Comparison of ENCODE assay signal across 20 mouse cellular contexts in genomic region chr16:33200589-33200988, GRCm38 (mm10).
"Had no signal": no experiment of that assay in that cellular context is flagged by ENCODE, and none has a peak within 500 bp of the region (broad histone marks: within the 10 kb centered on the region; RNA-seq: fewer than 3 reads in every experiment).

No protein-coding gene starts in this region.

- H3K4me1 ChIP-seq: liver, embryonic 15.5 days; lung, embryonic 15.5 days; midbrain, embryonic 10.5 days; midbrain, embryonic 12.5 days; neural tube, embryonic 12.5 days; stomach, embryonic 15.5 days had no signal

- DNase-seq: liver, postnatal 0 days; lung, adult 2 months; lung, postnatal 14 days; lung, postnatal 4 days; midbrain, embryonic 14.5 days; retina, postnatal 1 day; right cerebral cortex, postnatal 14 days; thymus, adult 2 months; thymus, postnatal 25 days; thymus, postnatal 4 days had no signal

- ATAC-seq: liver, postnatal 0 days; lung, postnatal 0 days; midbrain, embryonic 16.5 days had no signal

- H3K4me3 ChIP-seq: liver, embryonic 15.5 days; lung, embryonic 15.5 days; midbrain, embryonic 10.5 days; midbrain, embryonic 12.5 days; myocyte; neural tube, embryonic 12.5 days; stomach, embryonic 15.5 days had no signal

- H3K9me3 ChIP-seq: liver, embryonic 15.5 days; lung, embryonic 15.5 days; midbrain, embryonic 10.5 days; midbrain, embryonic 12.5 days; neural tube, embryonic 12.5 days; stomach, embryonic 15.5 days had no signal

- H3K27me3 ChIP-seq: liver, embryonic 15.5 days; lung, embryonic 15.5 days; midbrain, embryonic 12.5 days; neural tube, embryonic 12.5 days; stomach, embryonic 15.5 days had no signal

- H3K27ac ChIP-seq: liver, embryonic 15.5 days; lung, embryonic 15.5 days; midbrain, embryonic 10.5 days; midbrain, embryonic 12.5 days; neural tube, embryonic 12.5 days; stomach, embryonic 15.5 days; stomach, postnatal 0 days had no signal
